Mouse (Mus musculus) adrenal gland, postnatal 4 days (tissue): ENCODE measurements around the gene Zxdc. TPM values are rescaled to one million over a fixed set of nuclear protein-coding genes. Genes with fewer than 3 reads are reported as not detected.

ENCODE experiments used
- DNase-seq, 2 experiments: peaks; one replicate each; pipeline ENCODE4 v3.0.0; 2021 to 2022; ENCODE audit warnings: low spot score in 2 of 2, mixed read lengths in 2 of 2
- total RNA-seq, 2 experiments: library from RNA; stranded (reverse); gene quantifications; 2 replicates each; pipeline ENCODE4 v1.2.3; 2021

Zxdc gene
- total RNA-seq, 2 experiments from 2014 or later, result 26.6 to 29.4 TPM

DNA sequence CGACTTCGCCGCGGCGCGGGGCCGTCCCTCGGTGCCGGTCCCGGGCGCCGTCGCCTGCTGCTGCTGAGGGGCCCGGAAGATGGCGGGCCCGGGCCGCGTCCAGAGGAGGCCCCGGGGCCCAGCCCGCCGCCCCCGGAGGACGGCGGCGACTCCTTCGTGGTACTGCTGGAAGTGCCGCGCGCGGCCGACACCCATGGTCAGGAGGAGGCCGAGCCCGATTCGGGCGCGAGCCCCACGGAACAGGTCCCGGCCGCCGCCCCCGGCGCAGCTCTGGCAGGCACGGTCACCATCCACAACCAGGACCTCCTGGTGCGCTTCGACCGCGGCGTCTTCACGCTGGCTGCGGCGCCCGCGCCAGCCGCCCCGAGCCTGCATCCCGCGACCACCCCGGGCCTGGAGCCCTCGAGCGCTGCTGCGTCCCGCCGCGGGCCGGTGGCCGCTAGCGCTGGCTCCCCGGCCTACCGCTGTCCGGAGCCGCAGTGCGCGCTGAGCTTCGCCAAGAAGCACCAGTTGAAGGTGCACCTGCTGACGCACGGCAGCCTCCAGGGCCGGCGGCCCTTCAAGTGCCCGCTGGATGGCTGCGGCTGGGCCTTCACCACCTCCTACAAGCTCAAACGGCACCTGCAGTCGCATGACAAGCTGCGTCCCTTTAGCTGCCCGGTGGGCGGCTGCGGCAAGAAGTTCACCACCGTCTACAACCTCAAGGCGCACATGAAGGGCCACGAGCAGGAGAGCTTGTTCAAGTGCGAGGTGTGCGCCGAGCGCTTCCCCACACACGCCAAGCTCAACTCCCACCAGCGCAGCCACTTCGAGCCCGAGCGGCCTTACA, 647 bp downstream of the Zxdc start:
- DNase-seq, result no peak

DNA sequence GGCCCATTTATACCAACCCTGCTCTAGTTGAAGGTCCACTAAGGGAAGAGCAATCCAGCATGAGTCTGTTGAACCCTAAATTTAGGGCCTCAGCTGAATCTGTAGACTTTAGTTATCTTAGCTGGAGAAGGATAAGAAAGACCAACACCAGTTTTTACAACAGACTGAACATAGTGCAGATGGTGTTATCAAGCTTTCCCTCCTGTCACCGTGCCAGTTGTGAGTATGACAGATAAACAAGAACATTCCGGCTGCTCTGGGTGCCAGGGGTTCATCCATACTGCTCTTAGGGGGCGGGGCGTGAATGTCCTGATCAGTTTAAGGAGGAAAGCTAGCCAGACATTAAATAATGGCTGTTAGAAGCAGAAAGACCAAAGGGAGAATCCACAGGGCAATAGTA, 5.4 kb downstream of the Zxdc start:
- no peak for DNase-seq

DNA sequence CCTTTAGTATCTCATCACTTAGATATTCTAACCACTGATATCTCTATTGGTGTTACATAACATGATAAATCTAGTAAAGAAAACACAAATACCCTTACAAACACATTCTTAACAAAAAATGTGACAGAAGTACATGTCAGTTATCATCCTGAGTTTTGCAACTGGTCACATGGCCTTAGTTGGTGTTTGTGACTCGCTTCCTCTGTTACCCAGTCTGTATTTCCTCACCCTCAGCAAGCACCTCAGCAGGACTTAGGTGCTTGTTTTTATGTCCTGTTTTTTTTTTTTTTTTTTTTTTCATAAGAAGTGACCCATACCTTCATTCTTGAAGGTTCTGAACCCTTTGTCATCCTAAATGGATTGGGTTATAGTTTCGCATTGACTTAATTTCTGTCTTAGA, 8.4 kb downstream of the Zxdc start:
- no peak for DNase-seq

DNA sequence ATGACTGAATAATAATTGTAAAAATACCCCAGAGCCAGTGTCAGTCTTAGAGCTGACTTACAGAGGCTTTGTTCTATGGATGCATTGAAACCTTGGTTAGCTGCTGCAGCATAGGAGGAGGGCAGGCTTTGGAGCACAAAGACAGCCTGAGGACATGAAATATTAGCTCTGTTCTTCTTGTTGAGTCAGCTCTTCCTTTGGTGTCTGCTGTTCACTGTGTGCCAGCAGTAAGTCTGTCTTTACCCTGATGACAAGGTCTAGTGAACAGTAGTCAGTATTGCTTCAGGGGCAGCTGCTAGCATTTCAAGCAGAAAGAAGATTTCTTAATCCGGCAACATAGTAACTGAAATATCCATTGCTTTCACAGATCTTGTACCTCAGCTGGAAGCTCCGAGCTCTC, 12.2 kb downstream of the Zxdc start:
- no peak for DNase-seq

DNA sequence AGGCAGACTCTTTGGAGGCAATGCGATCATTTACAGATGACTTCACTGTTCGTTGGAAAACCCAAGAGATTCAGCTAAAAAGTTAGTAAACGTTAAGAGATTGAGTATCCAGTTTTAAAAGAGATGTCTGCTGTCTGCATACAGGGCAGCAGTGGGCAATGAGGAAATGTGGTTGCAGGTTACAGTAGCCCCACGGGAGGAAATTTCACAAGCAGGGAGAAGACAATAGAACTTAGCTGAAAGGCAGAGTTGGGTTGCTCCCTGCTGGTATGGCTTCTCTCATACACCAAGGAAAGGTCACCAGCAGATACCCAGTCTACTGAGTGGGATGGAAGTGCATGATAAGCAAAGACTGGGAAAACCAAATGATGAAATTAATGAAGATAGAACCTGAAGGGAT, 21.3 kb downstream of the Zxdc start:
- no peak for DNase-seq

DNA sequence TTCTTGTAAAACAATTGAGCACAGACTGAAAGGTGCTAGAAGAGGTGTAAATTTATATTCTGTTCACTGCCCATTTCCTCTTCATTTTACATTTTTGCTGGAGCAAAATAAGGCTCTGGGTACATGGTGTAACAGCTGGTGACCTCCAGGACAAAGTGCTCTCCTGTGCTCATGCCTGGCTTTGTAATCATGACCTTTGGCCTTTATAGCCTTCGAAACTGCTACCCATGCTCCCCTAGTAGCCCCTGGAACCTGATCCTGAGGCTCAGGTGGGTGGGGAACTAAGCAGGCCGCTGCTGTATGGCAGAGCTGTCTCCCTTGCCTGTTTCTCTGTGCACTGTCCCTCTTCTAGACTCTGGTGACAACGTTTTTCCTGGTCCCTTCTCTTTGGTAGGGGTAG, 24.7 kb downstream of the Zxdc start:
- no peak for DNase-seq

DNA sequence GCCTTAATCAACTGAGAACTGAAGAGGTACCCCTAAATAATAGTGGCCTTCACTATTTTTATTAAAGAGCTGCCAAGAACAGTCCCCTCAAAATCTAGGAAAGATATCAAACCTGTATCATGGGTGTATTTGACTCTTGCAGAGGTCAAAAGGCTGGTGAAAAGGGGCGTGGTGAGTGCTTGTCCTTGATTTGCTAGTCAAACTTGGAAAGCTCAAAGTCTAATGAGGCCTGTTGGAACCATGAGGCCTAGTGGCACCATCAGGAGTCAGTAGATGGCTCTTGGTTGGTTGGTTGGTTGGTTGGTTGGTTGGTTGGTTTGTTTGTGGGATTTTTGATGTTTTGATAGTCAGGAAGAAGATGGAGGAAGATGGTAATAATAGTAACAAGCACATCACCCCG, 26.5 kb downstream of the Zxdc start:
- DNase-seq, result no peak

DNA sequence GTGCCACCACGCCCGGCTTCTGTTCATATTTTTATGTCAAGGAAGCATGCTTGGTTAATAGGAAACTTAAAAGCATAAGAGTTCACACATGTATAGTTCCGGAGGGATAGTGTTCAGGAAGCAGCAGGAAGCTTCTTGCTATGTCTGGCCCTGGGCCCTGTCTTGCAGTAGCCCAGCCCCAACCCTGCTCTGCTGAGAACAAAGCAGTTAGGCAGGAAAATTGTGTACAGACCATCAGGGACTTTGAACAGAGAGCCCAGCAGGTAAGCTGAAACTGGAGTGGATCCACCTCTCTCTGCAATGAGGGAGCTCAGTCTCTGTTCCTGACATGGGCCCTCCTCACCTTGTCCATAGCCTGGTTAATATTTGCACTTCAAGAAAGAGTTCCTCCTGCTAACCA, 28.0 kb downstream of the Zxdc start:
- DNase-seq, result no peak

DNA sequence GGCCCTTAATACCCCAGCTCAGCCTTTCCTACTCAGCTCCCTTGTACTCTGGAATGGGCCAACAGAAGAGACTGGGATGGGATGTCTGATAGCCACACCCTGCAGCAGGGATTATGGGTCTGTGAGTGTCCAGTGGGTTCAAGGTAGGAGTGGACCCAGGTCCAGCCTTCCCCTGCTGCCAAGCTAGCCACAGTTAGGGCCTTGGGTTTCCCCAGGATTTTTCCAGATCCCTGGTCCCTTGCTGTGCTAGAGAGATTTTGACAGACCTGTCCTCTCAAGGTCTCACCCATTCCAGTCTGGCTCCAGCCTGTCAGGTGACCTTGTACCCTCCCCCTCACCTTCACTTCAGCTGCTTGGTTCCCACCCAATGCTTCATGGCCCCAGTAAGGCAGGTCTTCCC, 39.3 kb downstream of the Zxdc start:
- DNase-seq, result no peak

DNA sequence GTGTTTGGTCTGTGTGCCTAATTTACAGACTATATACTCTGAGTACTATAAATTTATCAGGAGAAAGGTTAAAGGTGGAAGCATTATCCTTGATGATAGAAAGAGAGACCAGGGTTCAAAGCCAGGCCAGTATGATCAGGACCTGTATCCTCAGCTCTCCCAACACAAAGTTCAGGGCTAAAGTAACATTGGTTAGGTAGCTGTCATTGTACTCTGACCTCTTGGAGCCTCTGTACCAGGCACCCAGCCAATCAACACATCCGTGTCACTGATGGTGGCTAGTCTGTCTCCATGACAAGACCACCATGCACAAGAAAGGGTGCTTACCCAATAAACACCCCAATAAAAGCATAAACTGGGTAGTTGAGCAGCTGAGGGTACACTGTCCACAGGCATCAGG, 41.7 kb downstream of the Zxdc start:
- DNase-seq, result no peak

DNA sequence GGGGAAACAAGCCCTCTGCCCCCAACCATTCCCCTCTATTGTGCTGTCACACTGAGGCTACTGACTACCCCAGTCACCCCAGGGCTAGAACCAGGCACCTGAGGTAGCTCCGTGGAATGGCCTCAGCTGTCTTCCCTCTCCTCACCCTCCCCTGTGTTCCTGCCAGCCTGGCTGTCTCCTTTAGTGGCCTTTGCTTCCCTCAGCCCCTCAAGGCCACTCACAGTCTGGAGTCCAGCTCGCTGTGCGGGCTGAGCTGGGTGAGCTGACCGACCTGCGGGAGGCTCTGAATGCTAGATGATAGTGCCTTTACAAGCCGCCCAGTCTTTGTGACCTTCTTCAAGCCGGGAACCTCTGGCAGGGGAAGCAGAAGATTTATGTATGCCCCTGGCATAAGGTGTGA, 42.6 kb downstream of the Zxdc start:
- DNase-seq, result peak in 1 of 2 experiments; percentile 22

DNA sequence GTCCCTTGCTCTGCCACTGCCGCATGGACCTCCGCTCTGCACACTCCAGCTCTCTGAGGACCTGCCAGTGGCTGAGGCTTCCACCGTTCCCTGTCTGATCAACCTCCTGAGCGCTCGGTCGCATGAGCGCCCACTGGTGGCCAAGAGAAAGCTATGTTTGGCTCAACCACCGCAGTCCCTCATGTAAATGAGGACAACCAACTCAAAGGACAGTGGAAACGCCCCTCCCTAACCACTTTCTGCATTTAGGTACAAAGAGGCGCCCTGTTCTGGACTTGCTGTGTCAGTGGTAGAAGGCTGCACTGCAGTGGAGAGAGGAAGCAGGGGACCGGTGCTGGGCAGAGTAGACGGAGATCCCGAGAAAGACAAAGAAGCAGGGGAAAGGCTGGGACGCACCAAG, 53.3 kb downstream of the Zxdc start:
- peak; percentile 30 to 68 for DNase-seq

DNA sequence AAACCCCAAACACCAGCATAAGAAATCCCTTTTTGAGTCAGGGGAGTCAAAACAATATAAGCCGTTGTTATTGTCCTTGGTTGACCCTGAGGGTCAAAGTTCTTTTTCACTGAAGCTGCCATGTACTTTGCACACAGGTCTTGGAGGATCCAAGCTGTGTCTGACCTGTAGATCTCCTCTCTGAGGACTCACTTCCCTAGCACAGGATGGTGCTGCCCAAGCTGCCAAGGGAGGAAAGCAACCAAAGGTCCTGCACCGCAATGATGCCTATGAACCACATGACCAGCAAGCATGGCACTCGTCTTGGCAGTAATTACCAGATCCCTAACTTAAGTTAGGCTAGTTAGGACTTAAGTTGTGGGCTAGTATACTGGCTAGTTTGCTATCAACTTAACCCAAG, 56.1 kb downstream of the Zxdc start:
- DNase-seq, result no peak

DNA sequence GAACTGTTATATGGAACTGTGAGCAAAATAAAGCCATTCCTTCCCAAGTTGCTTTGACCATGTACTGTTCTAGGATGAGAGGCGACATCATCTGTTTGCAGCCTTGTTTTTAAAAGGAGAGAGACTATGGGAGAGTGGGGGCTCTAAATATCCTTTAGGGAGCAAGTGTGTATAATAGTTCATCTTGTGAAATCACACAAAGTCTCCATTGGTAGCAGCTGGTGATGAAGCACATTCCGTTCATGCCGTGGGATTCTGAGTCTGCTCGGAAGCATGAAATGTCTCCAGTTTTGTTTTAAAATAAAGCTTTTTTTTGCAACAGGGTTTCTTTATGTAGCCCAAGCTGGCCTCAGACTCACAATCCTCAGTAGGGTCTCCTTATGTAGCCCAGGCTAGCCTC, 56.7 kb downstream of the Zxdc start:
- DNase-seq, result no peak

DNA sequence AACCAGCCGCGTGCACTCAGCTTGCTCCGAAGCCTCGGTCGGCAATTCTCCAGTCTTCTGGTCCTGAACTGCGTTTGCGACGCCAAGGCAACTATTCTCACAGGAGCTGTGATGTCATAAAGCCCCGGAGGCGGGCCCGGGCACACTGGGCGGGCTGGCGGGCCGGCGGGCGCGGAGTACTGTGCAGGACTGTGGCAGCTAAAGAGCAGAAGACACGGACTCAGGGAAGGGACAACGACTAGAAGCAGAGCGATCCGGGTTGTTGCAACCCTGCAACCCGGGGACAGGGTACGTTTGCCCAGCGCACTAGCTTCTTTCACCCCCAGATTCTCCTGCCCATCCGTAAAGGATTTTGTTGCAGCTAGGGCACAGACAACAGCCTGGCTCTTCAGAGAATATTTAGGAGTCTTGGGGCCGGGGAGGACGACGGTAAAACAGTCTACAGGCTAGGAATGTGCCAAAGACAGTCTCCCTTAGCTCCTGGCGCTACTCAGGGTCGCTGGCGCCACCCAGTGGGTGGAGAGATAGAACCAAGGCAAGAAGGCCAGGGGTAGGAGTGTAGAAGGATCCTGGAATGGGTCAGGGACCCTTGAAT, 59.2 kb downstream of the Zxdc start, which contains the start of gene Cfap100:
Gene Cfap100, minus strand, starts transcription at position 418 of the 595 bp plus-strand sequence.
- peak; percentile 48 to 67 for DNase-seq

DNA sequence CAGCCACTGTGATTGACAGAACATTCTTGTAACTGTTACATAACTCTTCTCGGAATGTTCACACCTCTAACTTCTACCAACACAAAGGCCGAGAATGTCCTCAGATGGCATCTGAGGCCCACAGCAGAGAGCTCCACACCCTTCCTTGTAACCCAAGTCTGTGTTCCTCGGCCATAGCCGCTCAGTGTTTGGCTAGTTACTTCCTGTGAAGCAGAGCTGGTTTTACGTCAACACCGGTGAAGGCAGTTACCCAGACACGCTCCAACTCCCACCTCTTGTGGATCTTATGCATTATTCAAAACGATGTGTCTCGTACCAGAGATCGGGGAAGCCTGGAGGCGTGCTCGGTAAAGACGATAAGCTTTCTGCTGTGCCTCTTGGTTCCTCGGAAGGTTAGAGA, 60.6 kb downstream of the Zxdc start:
- DNase-seq, result no peak

DNA sequence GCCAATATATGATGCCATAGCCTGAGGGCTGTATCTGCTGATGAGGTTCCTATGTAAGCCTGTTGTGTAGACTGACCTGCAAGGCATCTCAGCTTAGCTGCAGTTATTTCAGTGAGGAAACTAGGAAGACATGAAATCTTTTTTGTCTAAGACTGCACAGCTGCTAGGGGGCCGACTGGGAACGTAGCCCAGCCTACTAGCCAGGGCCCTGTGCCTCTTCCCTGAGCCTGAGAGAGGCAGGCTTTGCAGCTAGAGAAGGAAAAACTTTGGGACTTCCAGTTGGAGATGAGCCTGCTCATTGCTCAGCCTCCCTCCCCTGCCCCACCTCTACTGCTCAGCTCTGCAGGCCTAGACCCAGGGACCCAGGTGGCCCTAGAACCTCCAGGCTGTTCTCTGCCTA, 62.2 kb downstream of the Zxdc start:
- DNase-seq, result no peak

DNA sequence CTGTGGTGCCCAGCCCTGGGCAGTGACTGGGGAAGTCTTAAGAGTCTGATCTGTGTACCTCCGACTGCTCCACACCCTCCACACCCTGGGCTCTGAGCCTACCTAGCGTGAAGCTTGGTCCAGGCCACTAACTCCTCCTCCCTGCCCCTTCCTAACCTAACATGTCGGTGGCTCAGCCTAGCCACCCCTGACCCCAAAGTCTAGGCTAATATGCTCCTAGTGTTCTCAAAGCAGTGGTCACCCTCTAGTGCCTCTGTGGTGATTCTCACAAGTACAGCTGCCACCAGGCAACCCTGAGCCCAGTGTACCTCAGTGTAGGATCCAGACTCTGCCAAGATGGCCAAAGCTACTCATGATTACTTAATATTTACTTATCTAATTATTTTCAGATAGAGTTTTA, 65.4 kb downstream of the Zxdc start:
- no peak for DNase-seq

DNA sequence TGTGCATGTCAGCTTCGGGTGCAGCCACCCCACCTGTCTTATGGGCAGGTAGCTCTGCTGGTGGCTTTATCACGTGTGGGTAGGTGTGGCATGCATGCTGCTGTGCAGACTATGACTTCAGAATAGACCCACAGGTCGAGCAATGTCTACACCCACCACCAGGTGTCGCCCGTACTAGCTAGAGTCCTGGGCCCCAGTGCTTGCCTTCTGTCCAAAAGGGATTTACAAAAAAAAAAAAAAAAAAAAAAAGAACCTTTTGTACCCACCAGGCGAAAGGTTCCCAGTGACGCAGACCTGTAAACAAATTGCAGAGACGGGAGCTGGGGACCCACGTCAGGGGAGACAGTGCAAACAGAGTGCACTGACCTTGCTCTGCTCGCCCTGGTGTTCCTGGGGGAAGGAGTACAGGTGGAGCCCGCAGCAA, 65.9 kb downstream of the Zxdc start:
- peak; percentile 58 to 67 for DNase-seq

DNA sequence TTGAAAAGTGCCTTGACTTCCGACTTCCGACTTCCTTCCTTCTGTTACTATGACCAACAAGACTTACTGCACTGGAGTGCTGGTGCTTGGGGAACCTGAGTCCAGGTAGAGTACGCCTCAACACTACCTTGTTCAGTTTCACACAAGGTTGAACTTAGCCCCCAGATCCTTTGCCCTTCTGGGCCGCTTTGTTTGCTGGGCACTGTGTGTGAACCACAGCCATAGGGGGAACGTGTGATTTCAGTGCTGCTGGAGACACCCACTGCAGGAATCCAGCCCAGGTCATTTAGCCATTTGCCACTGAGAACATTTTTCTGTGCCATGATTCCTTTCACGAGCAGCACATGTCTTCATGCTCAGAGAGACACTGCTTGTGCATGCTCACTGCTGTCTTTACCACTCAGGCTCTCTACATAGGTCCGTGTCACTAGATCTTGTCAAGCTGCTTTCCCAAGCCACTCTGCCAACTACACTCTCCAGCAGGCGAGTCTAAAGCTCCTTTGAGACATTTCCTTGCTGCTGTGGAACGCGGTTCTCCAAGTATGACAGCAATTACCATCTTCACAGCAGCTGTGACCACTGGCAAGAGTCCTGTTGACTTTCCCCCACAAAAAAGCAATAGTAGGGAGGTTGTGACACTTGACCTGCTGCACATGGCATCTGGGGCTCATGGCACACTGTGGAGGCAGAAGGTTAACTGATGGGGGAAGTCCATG, 67.1 kb downstream of the Zxdc start:
- DNase-seq, result no peak

DNA sequence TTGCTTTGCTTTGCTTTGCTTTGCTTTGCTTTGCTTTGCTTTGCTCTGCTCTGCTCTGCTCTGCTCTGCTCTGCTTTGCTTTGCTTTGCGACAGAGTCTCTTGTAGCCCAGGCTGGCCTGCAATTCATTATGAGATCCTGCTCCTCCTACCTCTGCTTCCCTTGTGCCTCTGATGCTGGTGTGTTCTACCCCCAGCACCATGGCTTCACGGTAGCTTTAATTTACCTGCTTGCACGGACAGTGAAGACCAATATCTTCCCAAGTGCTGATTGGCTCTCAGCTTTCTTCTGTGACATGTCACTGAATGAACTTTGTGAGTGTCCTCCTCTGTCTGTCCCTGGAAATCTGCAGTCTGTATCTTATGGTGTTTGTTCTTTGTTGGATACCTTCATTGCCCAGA, 67.7 kb downstream of the Zxdc start:
- no peak for DNase-seq

DNA sequence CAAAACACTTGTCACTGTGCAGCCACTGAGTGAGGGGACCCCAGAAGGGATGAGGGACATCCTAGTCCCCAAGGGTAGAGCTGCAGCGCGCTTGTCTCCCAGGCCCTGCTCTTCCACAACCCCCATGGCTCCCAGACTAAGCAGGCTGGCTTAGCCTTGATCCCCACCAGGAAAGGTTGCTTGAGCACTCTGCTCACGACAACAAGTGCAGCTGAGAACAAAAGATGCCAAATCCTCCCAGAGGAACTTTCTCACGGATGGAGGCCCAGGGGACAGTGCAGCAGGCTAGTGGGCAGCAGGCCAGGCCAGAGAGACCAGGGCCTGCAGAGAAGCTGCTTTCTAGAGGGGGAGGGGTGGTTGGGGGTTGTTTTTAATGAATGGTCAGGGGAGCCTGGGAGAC, 77.6 kb downstream of the Zxdc start:
- DNase-seq, result no peak
